Mouse (Mus musculus): ENCODE results near the gene Ap3b2.

DNA sequence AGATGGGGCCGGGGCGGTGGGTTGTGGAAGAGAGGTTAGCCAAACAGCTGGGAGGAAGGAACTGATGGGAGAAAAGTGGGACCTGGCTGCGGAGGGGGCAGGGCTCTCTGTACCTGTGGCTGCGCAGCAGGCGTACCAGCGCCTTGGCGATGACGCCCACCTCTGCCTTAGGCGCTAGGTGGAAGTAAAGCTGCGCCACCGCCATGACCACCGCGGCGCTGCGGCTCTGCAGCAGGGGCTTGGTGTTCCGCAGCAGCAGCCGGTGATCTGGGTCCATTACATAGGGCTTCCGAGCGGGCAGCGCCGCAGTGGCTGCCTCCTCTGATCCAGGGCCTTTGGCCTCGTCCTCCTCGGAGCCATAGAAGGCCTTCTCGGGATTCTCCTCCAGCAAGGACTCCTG, 16.9 kb downstream of the Ap3b2 start:
- TF ChIP-seq TAL1 (IDR thresholded peaks at IDR 0.05; ENCODE audit: low read length) (no peak), GATA1 (IDR thresholded peaks at IDR 0.05; ENCODE audit: low read length) (no peak)
